Mouse (Mus musculus): ENCODE results near the gene Ctps2. TPM values are rescaled to one million over a fixed set of nuclear protein-coding genes. Genes with fewer than 3 reads are reported as not detected.

Ctps2 gene
- total and polyA plus RNA-seq, 3 experiments, result 22.3 to 26.4 (median 23.3) TPM

- Histone ChIP-seq H3K79me2 (replicated peaks; ENCODE audit: control insufficient read depth, extremely low read depth, insufficient read depth, poor library complexity, severe bottlenecking) (no peaks in the 10 kb centered on the region), H3K36me3 (replicated peaks in 1 of 2; ENCODE audit: control insufficient read depth in 1 of 2, insufficient read depth in 1 of 2, low read length in 1 of 2) (peaks cover 0 to 5% of the 10 kb centered on the region in 2 experiments), H3K4me2 (ENCODE audit: insufficient read depth, low read depth, poor library complexity, severe bottlenecking) (no peak overlapping the region), H3K9me3 (replicated peaks; ENCODE audit: low read length) (no peaks in the 10 kb centered on the region), H3K27me3 (replicated peaks) (no peaks in the 10 kb centered on the region), H3K27ac (ENCODE audit: insufficient read depth, low read depth) (no peak overlapping the region), H3K9ac (ENCODE audit: insufficient read depth, low read depth) (no peak overlapping the region), H3K4me3 (replicated peaks in 1 of 3; ENCODE audit: low read depth in 2 of 3, low read length in 2 of 3, poor library complexity in 1 of 3) (no peak overlapping the region), H3K4me1 (ENCODE audit: control insufficient read depth in 1 of 2, insufficient read depth in 2 of 2) (no peaks in the 10 kb centered on the region)
- no peak for DNase-seq (ENCODE audit: extremely low read depth)
- dilution Hi-C loops (cut with MboI; ENCODE audit: extremely low pct_ligation_motif_present, extremely low pct_unique_long_range_greater_than_20kb, low sequenced_read_pairs) (no loop called here), in situ Hi-C loops (cut with MboI; ENCODE audit: low pct_ligation_motif_present, low pct_unique_long_range_greater_than_20kb, low sequenced_read_pairs) (no loop called here)
- no peak for TF ChIP-seq EP300 (IDR thresholded peaks at IDR 0.05; ENCODE audit: low read length)
- no peak for TF ChIP-seq UBTF (IDR thresholded peaks at IDR 0.05; ENCODE audit: low read depth, low read length)
- TF ChIP-seq SIN3A (IDR thresholded peaks at IDR 0.05; ENCODE audit: low read length), result no peak
- no peak for TF ChIP-seq ZMIZ1 (IDR thresholded peaks at IDR 0.05; ENCODE audit: low read depth, low read length)
- TF ChIP-seq MAFK (IDR thresholded peaks at IDR 0.05; ENCODE audit: insufficient replicate concordance, low read length), result no peak
- no peak for TF ChIP-seq KAT2A (IDR thresholded peaks at IDR 0.05; ENCODE audit: insufficient replicate concordance, low read length)
- TF ChIP-seq PAX5 (IDR thresholded peaks at IDR 0.05; ENCODE audit: low read length), result no peak
- TF ChIP-seq MAZ (IDR thresholded peaks at IDR 0.05; ENCODE audit: low read depth, low read length), result no peak
- no peak for TF ChIP-seq POLR2AphosphoS2 (IDR thresholded peaks at IDR 0.05; ENCODE audit: low read depth, low read length)
- no peak for TF ChIP-seq MAX (IDR thresholded peaks at IDR 0.05; ENCODE audit: low read length)
- no peak for TF ChIP-seq NRF1 (IDR thresholded peaks at IDR 0.05; ENCODE audit: low read depth, low read length)
Observed at GRCm38 (mm10) chrX:162976194-162976593, 75.2 kb downstream of the Ctps2 start.

GRCm38 (mm10) chrX:162986876-162987495, 85.9 kb downstream of the Ctps2 start:
- Histone ChIP-seq H3K9me3 (replicated peaks; ENCODE audit: low read length) (no peaks in the 10 kb centered on the region), H3K79me2 (replicated peaks; ENCODE audit: control insufficient read depth, extremely low read depth, insufficient read depth, poor library complexity, severe bottlenecking) (no peaks in the 10 kb centered on the region), H3K9ac (ENCODE audit: insufficient read depth, low read depth) (no peak overlapping the region), H3K27me3 (replicated peaks) (no peaks in the 10 kb centered on the region), H3K4me1 (ENCODE audit: control insufficient read depth in 1 of 2, insufficient read depth in 2 of 2) (no peaks in the 10 kb centered on the region), H3K36me3 (replicated peaks in 1 of 2; ENCODE audit: control insufficient read depth in 1 of 2, insufficient read depth in 1 of 2, low read length in 1 of 2) (peaks cover 0 to 7% of the 10 kb centered on the region in 2 experiments), H3K27ac (ENCODE audit: insufficient read depth, low read depth) (no peak overlapping the region), H3K4me3 (replicated peaks in 1 of 3; ENCODE audit: low read depth in 2 of 3, low read length in 2 of 3, poor library complexity in 1 of 3) (no peak overlapping the region), H3K4me2 (ENCODE audit: insufficient read depth, low read depth, poor library complexity, severe bottlenecking) (no peak overlapping the region)
- no peak for DNase-seq (ENCODE audit: extremely low read depth)
- no peak for TF ChIP-seq GABPA (IDR thresholded peaks at IDR 0.05; ENCODE audit: insufficient replicate concordance, low read depth, low read length)
- no peak for TF ChIP-seq ZKSCAN1 (IDR thresholded peaks at IDR 0.05; ENCODE audit: borderline replicate concordance, low read depth, low read length)
- no peak for TF ChIP-seq BHLHE40 (IDR thresholded peaks at IDR 0.05; ENCODE audit: low read depth, low read length)
- no peak for TF ChIP-seq SIN3A (IDR thresholded peaks at IDR 0.05; ENCODE audit: low read length)
- TF ChIP-seq MEF2A (IDR thresholded peaks at IDR 0.05; ENCODE audit: borderline replicate concordance, low read depth, low read length), result no peak
- no peak for TF ChIP-seq SMC3 (IDR thresholded peaks at IDR 0.05; ENCODE audit: low read depth, low read length)
- TF ChIP-seq UBTF (IDR thresholded peaks at IDR 0.05; ENCODE audit: low read depth, low read length), result no peak
- TF ChIP-seq EP300 (IDR thresholded peaks at IDR 0.05; ENCODE audit: low read length), result no peak
- TF ChIP-seq HCFC1 (IDR thresholded peaks at IDR 0.05; ENCODE audit: low read depth, low read length), result no peak
- no peak for TF ChIP-seq CHD2 (IDR thresholded peaks at IDR 0.05; ENCODE audit: low read length)
- no peak for TF ChIP-seq MAFK (IDR thresholded peaks at IDR 0.05; ENCODE audit: insufficient replicate concordance, low read length)
- dilution Hi-C loops (cut with MboI; ENCODE audit: extremely low pct_ligation_motif_present, extremely low pct_unique_long_range_greater_than_20kb, low sequenced_read_pairs) (no loop called here), in situ Hi-C loops (cut with MboI; ENCODE audit: low pct_ligation_motif_present, low pct_unique_long_range_greater_than_20kb, low sequenced_read_pairs) (no loop called here)

All from CH12.LX (cell line).